23 mouse cellular contexts compared by ENCODE assay signal in genomic region chr11:121645394-121645793, GRCm38 (mm10).
"Had no signal": no experiment of that assay in that cellular context is flagged by ENCODE, and none has a peak within 500 bp of the region (broad histone marks: within the 10 kb centered on the region; RNA-seq: fewer than 3 reads in every experiment).

No protein-coding gene starts in this region.

- H3K27ac ChIP-seq: heart, embryonic 13.5 days; heart, embryonic 15.5 days; hindbrain, embryonic 13.5 days; intestine, embryonic 15.5 days; layer of hippocampus, adult 2 months; limb, embryonic 10.5 days; limb, embryonic 12.5 days; liver, embryonic 13.5 days had no signal

- H3K27me3 ChIP-seq: heart, embryonic 13.5 days; heart, embryonic 15.5 days; hindbrain, embryonic 13.5 days; intestine, embryonic 15.5 days; limb, embryonic 12.5 days; liver, embryonic 13.5 days had no signal

- H3K36me3 ChIP-seq: heart, embryonic 15.5 days; intestine, embryonic 15.5 days; liver, embryonic 13.5 days had no signal

- ATAC-seq: forebrain, postnatal 0 days; hindbrain, embryonic 16.5 days; inflammation-experienced regulatory T-cells, adult 6 months; intestine, embryonic 15.5 days; intestine, postnatal 0 days had no signal

- H3K9ac ChIP-seq: forebrain, postnatal 0 days; heart, embryonic 13.5 days; heart, embryonic 15.5 days; hindbrain, embryonic 13.5 days; intestine, embryonic 15.5 days; limb, embryonic 12.5 days; liver, embryonic 13.5 days had no signal

- H3K4me3 ChIP-seq: heart, embryonic 13.5 days; heart, embryonic 15.5 days; hindbrain, embryonic 13.5 days; intestine, embryonic 15.5 days; layer of hippocampus, adult 2 months; limb, embryonic 10.5 days; limb, embryonic 12.5 days; liver, embryonic 13.5 days had no signal

- H3K4me1 ChIP-seq: intestine, embryonic 15.5 days; limb, embryonic 10.5 days; limb, embryonic 12.5 days; liver, embryonic 13.5 days had no signal

- DNase-seq: forebrain, postnatal 0 days; gastrocnemius, postnatal 14 days; gastrocnemius, postnatal 36 days; heart, adult 18-20 months; kidney, adult 18-20 months; kidney, adult 8-10 months; kidney, postnatal 10 days; kidney, postnatal 25 days; kidney, postnatal 4 days; liver; liver, embryonic 13.5 days had no signal

- H3K4me2 ChIP-seq: heart, embryonic 11.5 days; heart, embryonic 13.5 days; heart, embryonic 15.5 days; hindbrain, embryonic 13.5 days; intestine, embryonic 15.5 days; limb, embryonic 12.5 days; liver, embryonic 11.5 days; liver, embryonic 13.5 days had no signal

- H3K9me3 ChIP-seq: heart, embryonic 13.5 days; heart, embryonic 15.5 days; hindbrain, embryonic 13.5 days; intestine, embryonic 15.5 days; limb, embryonic 10.5 days; limb, embryonic 12.5 days; liver, embryonic 13.5 days had no signal
